Mouse (Mus musculus): ENCODE results near the gene Ncoa1. TPM values are rescaled to one million over a fixed set of nuclear protein-coding genes. Genes with fewer than 3 reads are reported as not detected.

Ncoa1 gene
- polyA plus RNA-seq, 1 experiment from 2014 or later, result 14.6 TPM

- no peak overlapping the region for H3K27ac ChIP-seq (replicated peaks)
- 0 out of 2 replicates have a peak, but pooled peaks cover 3% of the 10 kb centered on the region for H3K36me3 ChIP-seq
- H3K4me1 ChIP-seq (replicated peaks), result peaks cover 9% of the 10 kb centered on the region
- H3K9ac ChIP-seq, result no peak overlapping the region
- WGBS, result 72% methylated on average over 3 of the region's 3 CpGs
- H3K4me2 ChIP-seq, result no peak overlapping the region
- no peaks in the 10 kb centered on the region for H3K9me3 ChIP-seq
- H3K4me3 ChIP-seq, result no peak overlapping the region
- no peaks in the 10 kb centered on the region for H3K27me3 ChIP-seq
- peak; percentile 59 for ATAC-seq (ENCODE audit: low read depth)
These were observed 134.9 kb downstream of the Ncoa1 start for GRCm38 (mm10) chr12:4342087-4342486.

GRCm38 (mm10) chr12:4340325-4340924 lies 136.6 kb downstream of the Ncoa1 start:
- H3K9ac ChIP-seq, result no peak overlapping the region
- no peak overlapping the region for H3K4me3 ChIP-seq
- no peak for ATAC-seq (ENCODE audit: low read depth)
- H3K9me3 ChIP-seq, result no peaks in the 10 kb centered on the region
- no peak overlapping the region for H3K4me2 ChIP-seq
- H3K4me1 ChIP-seq (replicated peaks), result peaks cover 9% of the 10 kb centered on the region
- 0 out of 2 replicates have a peak, but pooled peaks cover 3% of the 10 kb centered on the region for H3K36me3 ChIP-seq
- no peaks in the 10 kb centered on the region for H3K27me3 ChIP-seq
- H3K27ac ChIP-seq (replicated peaks), result no peak overlapping the region
- WGBS, result 77% methylated on average over 3 of the region's 3 CpGs

- Histone ChIP-seq H3K9ac (no peak overlapping the region), H3K4me1 (replicated peaks) (peaks cover 4% of the 10 kb centered on the region; the same call in 1 of the 2 replicates), H3K9me3 (no peaks in the 10 kb centered on the region), H3K4me2 (no peak overlapping the region), H3K36me3 (peaks cover 34% of the 10 kb centered on the region), H3K27me3 (no peaks in the 10 kb centered on the region), H3K27ac (replicated peaks) (no peak overlapping the region), H3K4me3 (no peak overlapping the region)
- WGBS, result 84% methylated on average over 5 of the region's 5 CpGs
- no peak for ATAC-seq (ENCODE audit: low read depth)
These were observed 153.4 kb downstream of the Ncoa1 start for GRCm38 (mm10) chr12:4323604-4324003.

- no peak for ATAC-seq (ENCODE audit: low read depth)
- no peaks in the 10 kb centered on the region for H3K9me3 ChIP-seq
- no peaks in the 10 kb centered on the region for H3K27me3 ChIP-seq
- peaks cover 36% of the 10 kb centered on the region for H3K36me3 ChIP-seq
- no peak overlapping the region for H3K4me3 ChIP-seq
- no peak overlapping the region for H3K9ac ChIP-seq
- WGBS, result 39% methylated on average over 2 of the region's 2 CpGs
- no peak overlapping the region for H3K27ac ChIP-seq (replicated peaks)
- H3K4me1 ChIP-seq (replicated peaks), result peaks cover 4% of the 10 kb centered on the region; the same call in 1 of the 2 replicates
- no peak overlapping the region for H3K4me2 ChIP-seq
These were observed 154.8 kb downstream of the Ncoa1 start for GRCm38 (mm10) chr12:4322227-4322626.

- Histone ChIP-seq H3K4me1 (replicated peaks) (no peaks in the 10 kb centered on the region), H3K4me2 (no peak overlapping the region), H3K9me3 (no peaks in the 10 kb centered on the region), H3K9ac (no peak overlapping the region), H3K36me3 (peaks cover 40% of the 10 kb centered on the region), H3K4me3 (no peak overlapping the region), H3K27ac (replicated peaks) (no peak overlapping the region), H3K27me3 (no peaks in the 10 kb centered on the region)
- ATAC-seq (ENCODE audit: low read depth), result no peak
These were observed 163.2 kb downstream of the Ncoa1 start for GRCm38 (mm10) chr12:4313824-4314223.

GRCm38 (mm10) chr12:4306712-4307313 lies 170.2 kb downstream of the Ncoa1 start:
- no peak for ATAC-seq (ENCODE audit: low read depth)
- 93% methylated on average over 1 of the region's 1 CpGs for WGBS

GRCm38 (mm10) chr12:4299300-4299699 lies 177.7 kb downstream of the Ncoa1 start:
- H3K4me1 ChIP-seq (replicated peaks), result no peaks in the 10 kb centered on the region
- 85% methylated on average over 3 of the region's 3 CpGs for WGBS
- H3K36me3 ChIP-seq, result peaks cover 15% of the 10 kb centered on the region
- no peaks in the 10 kb centered on the region for H3K27me3 ChIP-seq
- H3K27ac ChIP-seq (replicated peaks), result no peak overlapping the region
- ATAC-seq (ENCODE audit: low read depth), result no peak
- H3K4me2 ChIP-seq, result no peak overlapping the region
- no peaks in the 10 kb centered on the region for H3K9me3 ChIP-seq
- H3K4me3 ChIP-seq, result no peak overlapping the region
- H3K9ac ChIP-seq, result no peak overlapping the region

More at GRCm38 (mm10) chr12:4306712-4307313, 170.2 kb downstream of the Ncoa1 start:
- Histone ChIP-seq H3K4me2 (no peak overlapping the region), H3K9me3 (no peaks in the 10 kb centered on the region), H3K4me3 (no peak overlapping the region), H3K27ac (replicated peaks) (no peak overlapping the region), H3K27me3 (no peaks in the 10 kb centered on the region), H3K9ac (no peak overlapping the region), H3K36me3 (peaks cover 13% of the 10 kb centered on the region), H3K4me1 (replicated peaks) (no peaks in the 10 kb centered on the region)

- Histone ChIP-seq H3K4me3 (no peak overlapping the region), H3K9ac (no peak overlapping the region), H3K4me2 (no peak overlapping the region), H3K27ac (replicated peaks) (no peak overlapping the region), H3K4me1 (replicated peaks) (no peaks in the 10 kb centered on the region), H3K27me3 (no peaks in the 10 kb centered on the region), H3K9me3 (no peaks in the 10 kb centered on the region), H3K36me3 (peaks cover 15% of the 10 kb centered on the region)
- WGBS, result 87% methylated on average over 4 of the region's 4 CpGs
- no peak for ATAC-seq (ENCODE audit: low read depth)
These were observed 178.4 kb downstream of the Ncoa1 start for GRCm38 (mm10) chr12:4298626-4299025.

GRCm38 (mm10) chr12:4295881-4296280 lies 181.1 kb downstream of the Ncoa1 start:
- ATAC-seq (ENCODE audit: low read depth), result no peak
- no peak overlapping the region for H3K27ac ChIP-seq (replicated peaks)
- H3K4me3 ChIP-seq, result no peak overlapping the region
- H3K36me3 ChIP-seq, result peaks cover 15% of the 10 kb centered on the region
- H3K4me2 ChIP-seq, result no peak overlapping the region
- H3K4me1 ChIP-seq (replicated peaks), result no peaks in the 10 kb centered on the region
- H3K9me3 ChIP-seq, result no peaks in the 10 kb centered on the region
- H3K27me3 ChIP-seq, result no peaks in the 10 kb centered on the region
- no peak overlapping the region for H3K9ac ChIP-seq
- 89% methylated on average over 4 of the region's 4 CpGs for WGBS

- no peak for ATAC-seq (ENCODE audit: low read depth)
- Histone ChIP-seq H3K36me3 (peaks cover 19% of the 10 kb centered on the region), H3K9me3 (no peaks in the 10 kb centered on the region), H3K27ac (replicated peaks) (no peak overlapping the region), H3K27me3 (no peaks in the 10 kb centered on the region), H3K9ac (no peak overlapping the region), H3K4me3 (no peak overlapping the region), H3K4me2 (no peak overlapping the region), H3K4me1 (replicated peaks) (no peaks in the 10 kb centered on the region)
- 77% methylated on average over 8 of the region's 8 CpGs for WGBS
These were observed 181.7 kb downstream of the Ncoa1 start for GRCm38 (mm10) chr12:4295281-4295680.

GRCm38 (mm10) chr12:4293813-4294212 lies 183.2 kb downstream of the Ncoa1 start:
- Histone ChIP-seq H3K27ac (replicated peaks) (no peak overlapping the region), H3K9ac (no peak overlapping the region), H3K4me1 (replicated peaks) (no peaks in the 10 kb centered on the region), H3K36me3 (peaks cover 34% of the 10 kb centered on the region), H3K4me2 (no peak overlapping the region), H3K27me3 (no peaks in the 10 kb centered on the region), H3K4me3 (no peak overlapping the region), H3K9me3 (no peaks in the 10 kb centered on the region)
- ATAC-seq (ENCODE audit: low read depth), result no peak
- 93% methylated on average over 6 of the region's 6 CpGs for WGBS

- Histone ChIP-seq H3K4me1 (replicated peaks) (no peaks in the 10 kb centered on the region), H3K9ac (no peak overlapping the region), H3K9me3 (no peaks in the 10 kb centered on the region), H3K27me3 (no peaks in the 10 kb centered on the region), H3K4me3 (no peak overlapping the region), H3K36me3 (peaks cover 20% of the 10 kb centered on the region), H3K27ac (replicated peaks) (no peak overlapping the region), H3K4me2 (no peak overlapping the region)
- no peak for ATAC-seq (ENCODE audit: low read depth)
- WGBS, result 52% methylated on average over 3 of the region's 3 CpGs
These were observed 191.8 kb downstream of the Ncoa1 start for GRCm38 (mm10) chr12:4285186-4285585.

- Histone ChIP-seq H3K27me3 (no peaks in the 10 kb centered on the region), H3K9me3 (no peaks in the 10 kb centered on the region), H3K4me1 (replicated peaks) (no peaks in the 10 kb centered on the region), H3K27ac (replicated peaks) (no peak overlapping the region), H3K4me2 (no peak overlapping the region), H3K4me3 (no peak overlapping the region), H3K9ac (no peak overlapping the region), H3K36me3 (peaks cover 24% of the 10 kb centered on the region)
- 90% methylated on average over 3 of the region's 3 CpGs for WGBS
- ATAC-seq (ENCODE audit: low read depth), result no peak
These were observed 197.1 kb downstream of the Ncoa1 start for GRCm38 (mm10) chr12:4279878-4280277.

Measured in neural tube, embryonic 13.5 days (tissue).